Mouse (Mus musculus) E14TG2a.4 (cell line): ENCODE measurements around the gene Twf2.

Source experiments
- H3K27me3 ChIP-seq: 2 replicates; pipeline ENCODE4 v1.6.1; 2014; ENCODE audit warnings: low read length, control low read depth; ENCODE audit not compliant: insufficient read depth
- H3K36me3 ChIP-seq: 2 replicates; pipeline ENCODE4 v1.6.1; 2014; ENCODE audit warnings: low read length, control low read depth; ENCODE audit not compliant: insufficient read depth
- H3K4me1 ChIP-seq: replicated peaks from 2 replicates; pipeline ENCODE4 v1.6.1; 2014; ENCODE audit warnings: low read depth, low read length, control low read depth
- H3K4me3 ChIP-seq: replicated peaks from 2 replicates; pipeline ENCODE4 v1.5.1; 2014; ENCODE audit warnings: mild to moderate bottlenecking, low read length
- H3K9me3 ChIP-seq: 2 replicates; pipeline ENCODE4 v1.6.1; 2014; ENCODE audit warnings: low read length, control low read depth
- CTCF ChIP-seq: conservative IDR thresholded peaks from 2 replicates; pipeline ENCODE4 v1.5.1; 2014; ENCODE audit warnings: low read length
- NANOG ChIP-seq: IDR thresholded peaks from 2 replicates; pipeline ENCODE4 v1.6.1; 2014; ENCODE audit warnings: borderline replicate concordance, low read length, mixed read lengths
- POU5F1 ChIP-seq: IDR thresholded peaks from 2 replicates; pipeline ENCODE4 v1.6.1; 2014; ENCODE audit warnings: low read length, borderline replicate concordance

The Twf2 gene

GRCm38 (mm10) chr9:106203990-106204851, 1.3 kb downstream of the Twf2 start:
- Histone ChIP-seq H3K4me1 (peaks cover 83% of the 10 kb centered on the region), H3K27me3 (no peaks in the 10 kb centered on the region), H3K9me3 (no peaks in the 10 kb centered on the region), H3K36me3 (peaks cover 49% of the 10 kb centered on the region), H3K4me3 (peak overlapping the region; percentile 92)
- TF ChIP-seq POU5F1 = no peak
- TF ChIP-seq NANOG = no peak
- no peak for TF ChIP-seq CTCF

GRCm38 (mm10) chr9:106205713-106206290, 2.9 kb downstream of the Twf2 start:
- TF ChIP-seq NANOG (no peak), POU5F1 (no peak), CTCF (no peak)
- Histone ChIP-seq H3K9me3 (no peaks in the 10 kb centered on the region), H3K4me1 (peaks cover 82% of the 10 kb centered on the region), H3K4me3 (peak overlapping the region; percentile 60), H3K27me3 (no peaks in the 10 kb centered on the region), H3K36me3 (peaks cover 59% of the 10 kb centered on the region)

DNA sequence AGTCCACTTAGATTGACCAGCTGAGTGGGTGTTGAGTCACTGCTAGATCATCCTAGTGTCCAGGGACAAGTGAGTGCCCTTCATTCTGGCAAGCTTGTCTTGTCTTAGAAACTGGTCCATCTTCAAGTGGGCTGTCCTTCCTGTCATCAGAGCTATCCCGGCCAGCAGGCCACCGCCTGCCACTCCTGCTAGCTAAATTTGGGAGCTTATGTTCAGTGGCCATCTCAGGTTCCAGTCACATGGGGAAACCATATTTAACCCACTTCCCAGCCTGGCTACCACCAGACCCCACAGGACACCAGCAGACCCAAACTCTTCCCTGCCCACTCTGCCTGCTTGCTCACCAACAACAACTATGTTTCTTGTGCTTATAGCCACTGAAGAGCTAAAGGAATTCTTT, 3.6 kb downstream of the Twf2 start:
- Histone ChIP-seq H3K9me3 (no peaks in the 10 kb centered on the region), H3K36me3 (peaks cover 59% of the 10 kb centered on the region), H3K4me3 (0 out of 2 replicates have a peak overlapping the region, but pooled peaks have one; percentile 60), H3K27me3 (no peaks in the 10 kb centered on the region), H3K4me1 (peaks cover 80% of the 10 kb centered on the region)
- TF ChIP-seq CTCF (no peak), POU5F1 (no peak), NANOG (no peak)

DNA sequence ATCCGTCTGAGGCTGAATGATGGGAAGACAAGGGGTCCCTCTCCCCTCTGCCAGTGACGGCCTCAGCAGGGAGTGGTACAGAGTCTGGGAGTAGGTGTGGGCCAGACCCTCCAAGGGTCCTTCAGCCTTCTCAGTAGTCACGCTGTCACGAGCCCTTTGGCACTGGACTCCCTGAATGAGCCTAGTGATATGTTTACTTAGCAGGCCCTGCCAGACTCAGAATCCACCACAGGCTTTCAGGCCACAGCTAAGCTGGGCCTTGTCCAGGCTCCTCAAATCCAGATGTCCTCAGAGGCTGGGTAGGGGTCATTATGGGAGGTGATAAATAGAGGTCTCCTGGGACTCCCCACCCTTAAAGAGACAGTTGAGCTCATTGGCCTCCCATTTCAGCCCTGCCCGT, 5.3 kb downstream of the Twf2 start:
- peaks cover 70% of the 10 kb centered on the region for H3K36me3 ChIP-seq
- H3K27me3 ChIP-seq = no peaks in the 10 kb centered on the region
- TF ChIP-seq CTCF = no peak
- no peak for TF ChIP-seq NANOG
- no peak for TF ChIP-seq POU5F1
- peaks cover 82% of the 10 kb centered on the region for H3K4me1 ChIP-seq
- H3K9me3 ChIP-seq = no peaks in the 10 kb centered on the region
- peak overlapping the region; percentile 26; the same call in 1 of the 2 replicates for H3K4me3 ChIP-seq

- TF ChIP-seq NANOG (no peak), POU5F1 (no peak), CTCF (no peak)
- Histone ChIP-seq H3K9me3 (no peaks in the 10 kb centered on the region), H3K4me1 (peaks cover 82% of the 10 kb centered on the region), H3K27me3 (no peaks in the 10 kb centered on the region), H3K4me3 (peak overlapping the region; percentile 85), H3K36me3 (peaks cover 75% of the 10 kb centered on the region)
Measured at GRCm38 (mm10) chr9:106209954-106210353, 7.0 kb downstream of the Twf2 start.

GRCm38 (mm10) chr9:106210853-106211609, 8.1 kb downstream of the Twf2 start:
- Histone ChIP-seq H3K27me3 (no peaks in the 10 kb centered on the region), H3K4me3 (peak overlapping the region; percentile 85), H3K9me3 (no peaks in the 10 kb centered on the region), H3K36me3 (peaks cover 76% of the 10 kb centered on the region), H3K4me1 (peaks cover 76% of the 10 kb centered on the region)
- TF ChIP-seq NANOG (peak; percentile 92), POU5F1 (no peak)

- peak; percentile 96 for TF ChIP-seq CTCF
- TF ChIP-seq POU5F1 = no peak
- TF ChIP-seq NANOG = no peak
- H3K27me3 ChIP-seq = no peaks in the 10 kb centered on the region
- peak overlapping the region; percentile 85 for H3K4me3 ChIP-seq
- H3K36me3 ChIP-seq = peaks cover 76% of the 10 kb centered on the region
- no peaks in the 10 kb centered on the region for H3K9me3 ChIP-seq
- H3K4me1 ChIP-seq = peaks cover 69% of the 10 kb centered on the region
Measured at GRCm38 (mm10) chr9:106211680-106212593, 9.0 kb downstream of the Twf2 start.

DNA sequence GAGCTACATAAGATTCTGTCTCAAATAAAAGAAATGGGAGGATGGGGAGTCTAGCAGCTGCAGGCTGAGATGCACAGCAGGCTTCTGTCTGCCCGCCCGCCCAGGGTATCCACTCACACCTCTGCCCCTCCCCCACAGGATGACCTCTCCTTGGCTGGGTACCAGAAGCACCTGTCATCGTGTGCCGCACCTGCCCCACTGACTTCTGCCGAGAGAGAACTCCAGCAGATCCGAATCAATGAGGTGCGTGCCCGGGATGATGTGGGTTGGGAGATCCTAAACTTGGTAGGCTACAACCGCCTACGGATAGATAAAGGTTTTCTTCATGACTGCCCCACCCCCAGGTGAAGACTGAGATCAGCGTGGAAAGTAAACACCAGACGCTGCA, 9.7 kb downstream of the Twf2 start:
- TF ChIP-seq NANOG (no peak), POU5F1 (no peak), CTCF (no peak)
- peaks cover 71% of the 10 kb centered on the region for H3K36me3 ChIP-seq
- H3K4me1 ChIP-seq = peaks cover 65% of the 10 kb centered on the region
- H3K9me3 ChIP-seq = no peaks in the 10 kb centered on the region
- H3K4me3 ChIP-seq = peak overlapping the region; percentile 85
- no peaks in the 10 kb centered on the region for H3K27me3 ChIP-seq
